Mouse (Mus musculus) T-helper 2 cell (primary cell): ENCODE results near the gene Bnip1.

Experiments used
- in situ Hi-C: fragments of 300-600 bp; cut with MboI, MseI; formaldehyde crosslinking; loops from one replicate; pipeline ENCODE4 v1.15.1; 2025; ENCODE audit warnings: high pct_unique_total_duplicates

Bnip1 gene

GRCm38 (mm10) chr17:26839718-26840438 lies 59.0 kb downstream of the Bnip1 start:
- in situ Hi-C loops, result no loop called here

- in situ Hi-C loops, result no loop called here
Measured at GRCm38 (mm10) chr17:26840439-26840780, 59.5 kb downstream of the Bnip1 start.

- in situ Hi-C loops, result no loop called here
Measured at GRCm38 (mm10) chr17:26840922-26841731, 60.3 kb downstream of the Bnip1 start.

GRCm38 (mm10) chr17:26841981-26842380 lies 61.1 kb downstream of the Bnip1 start:
- in situ Hi-C loops, result no loop called here
